Mouse (Mus musculus): Measurements from ENCODE around the gene Rsrc2. TPM values are rescaled to one million over a fixed set of nuclear protein-coding genes. Genes with fewer than 3 reads are reported as not detected.
"Not testable (repeated sequence)": the region's sequence is repeated elsewhere in the genome, so short reads cannot be mapped to it uniquely, and the experiment has no call there.

Rsrc2 gene
- total RNA-seq (2017) = 384 and 420 TPM in 2 replicates

DNA sequence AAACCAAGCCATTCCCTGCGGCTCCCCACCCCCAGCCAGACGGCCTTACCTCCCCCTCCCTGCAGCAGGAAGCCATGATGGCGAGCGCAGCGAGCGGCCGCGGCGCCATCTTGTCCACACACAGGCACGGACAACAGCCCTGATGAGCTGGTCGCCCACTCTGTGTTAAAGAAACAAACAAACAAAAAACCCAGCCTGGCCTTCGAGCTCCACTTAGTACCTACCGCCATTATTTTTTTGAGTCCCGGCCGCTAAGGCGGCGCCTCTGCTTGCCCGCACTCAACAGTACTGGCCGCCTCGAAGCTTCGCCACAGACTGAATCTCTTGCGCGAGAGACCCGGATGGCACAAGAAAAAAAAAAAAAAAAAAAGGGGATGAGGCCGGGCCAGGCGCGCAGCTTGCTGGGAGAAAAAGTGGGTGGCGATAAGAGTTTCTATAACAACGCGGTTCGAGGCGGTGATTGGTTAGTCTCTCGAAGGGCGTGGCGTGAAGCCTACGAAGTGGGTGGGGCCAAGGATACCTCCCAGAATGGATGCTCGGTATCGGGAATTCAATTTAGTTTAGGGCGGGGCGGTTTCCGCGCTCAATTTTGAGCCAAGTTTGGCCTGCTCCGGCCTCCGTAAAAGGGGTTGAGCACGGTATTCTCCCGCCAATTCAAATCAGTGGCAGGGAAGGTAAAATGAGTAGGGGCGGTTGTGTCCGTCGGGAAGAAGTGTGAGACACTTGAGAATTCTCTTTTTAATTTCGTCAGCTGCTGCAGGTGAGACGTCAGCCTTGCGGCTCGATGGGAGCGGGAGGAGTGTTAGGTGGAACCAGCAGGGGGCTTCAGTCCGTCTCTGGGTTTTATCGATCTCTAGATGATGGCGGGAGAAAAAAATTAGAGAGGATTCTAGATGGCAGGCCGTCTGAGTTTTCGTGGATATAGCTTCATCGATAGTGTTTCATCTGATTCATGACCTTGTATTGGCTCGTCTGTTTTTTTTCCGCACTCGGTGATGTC is at the start of gene Rsrc2, which contains the start of gene Kntc1:
Gene Rsrc2 (minus strand): TSS at position 350 of the 1,000 bp plus-strand sequence.
Gene Kntc1 (plus strand): TSS at position 652 of the 1,000 bp plus-strand sequence.
- peak; percentile 98 for ATAC-seq (ENCODE audit: extremely low read depth, insufficient number of reproducible peaks, low FRiP score, poor library complexity, severe bottlenecking)

DNA sequence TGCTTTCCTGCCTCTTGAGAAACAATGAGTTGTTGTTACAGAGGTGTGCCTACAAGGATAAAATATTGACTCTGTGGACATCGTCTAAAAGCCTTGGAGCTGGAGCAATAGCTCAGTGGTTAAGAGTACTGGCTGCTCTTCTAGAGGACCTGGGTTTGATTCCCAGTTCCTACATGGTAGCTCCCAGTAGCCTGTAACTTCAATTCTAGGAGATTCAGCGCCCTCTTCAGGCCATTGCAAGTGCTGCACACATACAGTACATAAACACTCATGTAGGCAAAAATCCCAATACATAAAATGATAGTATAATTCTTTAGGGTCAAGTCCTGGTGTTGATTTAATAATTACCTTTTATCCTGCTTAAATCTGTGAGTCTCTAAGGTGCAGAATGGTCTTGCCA is 43.9 kb upstream of the Rsrc2 start:
- no peak for ATAC-seq (ENCODE audit: extremely low read depth, insufficient number of reproducible peaks, low FRiP score, poor library complexity, severe bottlenecking)

DNA sequence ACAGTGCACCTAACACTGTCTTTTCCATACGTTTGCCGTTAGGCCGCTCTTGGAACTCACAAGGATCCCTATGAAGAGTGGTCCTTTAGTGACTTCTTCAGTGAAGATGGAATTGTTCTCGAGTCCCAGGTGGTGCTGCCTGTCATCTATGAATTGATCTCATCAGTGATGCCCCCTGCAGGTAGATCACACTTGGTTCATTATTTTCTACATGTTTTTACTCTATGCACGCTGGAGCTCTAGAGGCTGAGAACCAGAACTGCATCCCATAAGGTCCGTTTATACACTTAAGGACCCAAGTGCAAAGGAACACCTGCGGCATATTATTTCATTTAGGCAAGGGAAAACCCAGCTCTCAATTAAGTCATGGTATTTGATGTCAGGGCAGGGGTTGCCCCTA is 39.8 kb upstream of the Rsrc2 start:
- no peak for ATAC-seq (ENCODE audit: extremely low read depth, insufficient number of reproducible peaks, low FRiP score, poor library complexity, severe bottlenecking)

DNA sequence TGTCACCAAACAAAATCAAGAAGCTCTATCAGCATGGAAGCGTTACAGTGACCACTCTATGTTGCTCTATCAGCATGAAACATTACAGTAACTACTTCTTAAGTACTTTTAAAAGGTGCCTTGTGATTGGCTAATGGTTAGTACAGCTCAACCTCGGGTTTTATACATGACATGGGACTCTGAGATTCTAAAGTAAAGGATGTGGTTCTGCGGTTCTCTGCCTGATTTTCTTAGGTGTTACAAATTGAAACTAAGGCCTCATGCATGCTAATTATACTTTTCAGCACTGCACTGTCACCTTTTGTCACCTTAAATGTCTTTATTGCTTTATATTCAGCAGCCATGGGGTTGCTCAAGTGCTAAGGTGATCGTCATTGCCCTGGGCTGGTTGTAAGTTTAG is 32.6 kb upstream of the Rsrc2 start:
- ATAC-seq (ENCODE audit: extremely low read depth, insufficient number of reproducible peaks, low FRiP score, poor library complexity, severe bottlenecking) = no peak

DNA sequence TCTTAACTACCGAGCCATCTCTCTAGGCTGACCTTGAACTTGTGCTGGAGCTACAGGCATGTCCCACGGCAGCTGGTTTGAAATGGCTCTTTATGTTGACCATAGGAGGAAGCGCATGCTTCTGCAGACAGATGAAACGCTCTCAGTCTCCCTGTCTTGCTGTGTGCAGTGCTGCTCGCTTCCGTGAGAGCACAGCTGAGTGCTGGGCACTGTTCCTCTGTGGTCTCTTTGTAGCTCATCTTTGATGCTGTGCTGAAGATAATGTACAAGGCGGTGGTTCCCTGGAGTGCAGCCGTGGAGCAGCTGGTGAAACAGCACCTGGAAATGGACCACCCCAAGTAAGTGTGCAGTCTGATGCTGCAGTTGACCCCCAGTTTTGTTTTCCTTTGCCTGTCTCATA is 31.5 kb upstream of the Rsrc2 start:
- ATAC-seq (ENCODE audit: extremely low read depth, insufficient number of reproducible peaks, low FRiP score, poor library complexity, severe bottlenecking) = 0 out of 2 replicates have a peak, but pooled peaks have one; percentile 23

DNA sequence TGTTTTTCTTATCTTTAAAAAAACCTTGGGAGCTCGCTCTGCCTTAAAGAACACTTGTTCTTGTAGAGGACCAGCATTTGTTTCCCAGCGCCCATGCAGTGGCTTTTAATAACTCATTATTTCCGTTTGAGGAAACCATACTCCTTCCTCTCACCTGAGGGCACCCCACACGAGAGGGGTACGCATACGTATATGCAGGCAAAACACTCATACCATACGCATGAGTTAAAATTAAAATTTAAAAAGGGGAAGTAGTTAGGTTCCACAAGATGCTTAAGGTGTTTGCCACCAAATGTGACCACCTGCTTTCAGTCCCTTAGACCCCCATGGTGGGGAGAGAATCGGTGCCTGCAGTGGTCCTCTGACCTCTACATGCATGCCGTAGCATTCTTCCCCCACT is 24.2 kb upstream of the Rsrc2 start:
- 0 out of 2 replicates have a peak, but pooled peaks have one; percentile 36 for ATAC-seq (ENCODE audit: extremely low read depth, insufficient number of reproducible peaks, low FRiP score, poor library complexity, severe bottlenecking)

DNA sequence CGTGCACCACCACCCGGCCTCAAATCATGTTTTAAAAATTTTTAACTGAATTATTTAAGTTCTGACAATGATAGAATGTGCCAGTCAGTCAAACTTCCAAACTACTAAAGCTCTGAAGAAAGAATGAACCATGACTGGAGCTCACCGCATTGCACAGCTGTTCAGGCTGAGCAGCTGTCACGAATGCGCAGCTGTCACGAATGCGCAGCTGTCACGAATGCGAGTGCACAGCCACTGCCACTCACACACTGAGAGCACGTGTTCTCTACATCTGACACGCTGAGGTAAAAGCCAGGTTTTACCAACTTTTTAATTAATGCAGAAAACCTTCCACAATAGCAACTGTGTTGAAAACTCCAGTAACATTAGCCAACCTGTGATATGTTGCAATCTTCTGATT is 17.2 kb upstream of the Rsrc2 start:
- not testable (repeated sequence) for ATAC-seq (ENCODE audit: extremely low read depth, insufficient number of reproducible peaks, low FRiP score, poor library complexity, severe bottlenecking)

DNA sequence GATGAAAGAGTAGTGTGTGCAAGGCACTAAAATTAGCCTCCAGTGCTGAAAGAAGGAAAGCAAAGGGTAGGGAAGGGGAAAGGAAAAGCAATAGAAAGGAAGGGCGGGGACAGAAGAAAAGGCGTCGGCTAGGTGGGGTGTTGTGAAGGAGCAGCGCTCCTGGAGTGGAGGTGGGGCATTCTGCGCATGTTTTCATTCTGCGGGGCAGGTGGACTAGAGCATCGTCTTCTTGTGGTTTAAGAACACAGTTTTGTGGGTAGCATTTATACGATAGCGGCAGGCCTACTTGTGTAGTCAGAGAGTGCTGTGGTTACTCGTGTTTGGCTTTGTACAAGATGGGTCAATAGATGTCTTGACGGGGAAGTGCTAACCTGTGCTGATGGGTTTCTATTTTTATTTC is 16.3 kb upstream of the Rsrc2 start:
- no peak for ATAC-seq (ENCODE audit: extremely low read depth, insufficient number of reproducible peaks, low FRiP score, poor library complexity, severe bottlenecking)

DNA sequence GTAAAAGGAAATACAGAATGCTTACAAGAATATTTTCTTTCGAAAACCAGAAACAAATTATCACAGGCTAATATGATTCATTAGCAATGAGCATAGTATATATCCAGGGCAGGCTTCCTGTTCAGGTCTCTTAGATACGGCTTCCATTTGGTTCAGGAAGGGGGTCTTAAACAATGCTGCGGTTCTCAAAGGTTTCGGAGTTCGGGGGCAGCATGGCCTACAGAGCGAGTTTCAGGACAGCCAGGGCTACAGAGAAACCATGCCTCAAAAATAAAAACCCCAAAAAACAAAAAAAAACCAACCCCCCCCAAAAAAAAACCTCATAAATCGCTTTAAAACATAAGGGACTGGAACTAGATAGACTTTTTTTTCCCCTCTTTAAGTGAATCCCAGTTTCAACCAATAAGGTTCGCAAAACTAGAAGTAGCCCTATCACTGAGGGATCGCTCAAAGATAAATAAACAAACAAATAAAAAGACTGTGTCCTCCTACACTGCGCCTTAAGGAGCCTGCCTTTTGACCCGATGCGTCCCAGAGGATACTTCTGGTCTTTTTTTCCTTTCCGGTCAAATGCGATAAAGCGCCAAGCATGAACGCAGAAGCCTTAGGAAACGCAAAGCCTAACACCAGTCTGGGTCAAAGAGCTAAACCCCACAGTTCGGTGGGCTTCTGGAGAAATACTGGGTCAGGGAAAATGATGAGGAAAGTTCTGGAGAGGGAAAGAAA is 712 bp downstream of the Rsrc2 start:
- no peak for ATAC-seq (ENCODE audit: extremely low read depth, insufficient number of reproducible peaks, low FRiP score, poor library complexity, severe bottlenecking)

DNA sequence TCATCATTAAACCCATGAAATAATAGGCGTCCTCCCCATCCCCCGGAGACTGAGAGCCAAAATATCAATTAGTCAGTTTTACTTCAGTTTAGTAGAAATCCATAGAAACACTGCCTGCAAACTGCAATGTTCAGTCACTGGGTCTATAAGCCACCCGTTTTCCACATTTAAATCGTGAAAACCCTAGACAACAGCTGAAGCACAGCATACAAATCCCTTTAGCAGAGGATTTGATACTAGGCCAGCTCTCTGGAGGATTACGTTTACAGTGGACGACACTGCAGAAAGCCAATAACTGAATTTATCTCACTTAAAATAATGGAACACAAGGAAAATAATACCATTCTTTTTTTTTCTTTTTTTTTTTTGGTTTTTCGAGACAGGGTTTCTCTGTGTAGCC is 1.6 kb downstream of the Rsrc2 start:
- no peak for ATAC-seq (ENCODE audit: extremely low read depth, insufficient number of reproducible peaks, low FRiP score, poor library complexity, severe bottlenecking)

DNA sequence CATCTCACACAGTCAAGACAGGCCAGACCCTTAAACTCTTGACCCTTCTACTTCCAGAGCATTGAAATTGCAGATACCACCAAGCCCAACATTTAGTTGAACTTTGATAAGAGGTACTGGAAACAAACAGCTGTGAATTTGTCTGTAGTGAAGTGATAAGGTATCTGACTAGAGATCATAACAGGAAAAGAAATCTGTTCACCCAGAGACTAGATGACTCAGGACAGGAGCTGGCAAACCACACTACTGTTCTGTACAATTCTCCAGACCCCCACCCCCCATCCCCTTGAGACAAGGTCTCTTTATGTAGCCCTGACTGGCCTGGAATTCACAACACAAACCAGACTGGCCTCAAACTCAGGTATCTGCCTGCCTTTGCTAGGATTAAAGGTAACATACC is 3.0 kb downstream of the Rsrc2 start:
- no peak for ATAC-seq (ENCODE audit: extremely low read depth, insufficient number of reproducible peaks, low FRiP score, poor library complexity, severe bottlenecking)

DNA sequence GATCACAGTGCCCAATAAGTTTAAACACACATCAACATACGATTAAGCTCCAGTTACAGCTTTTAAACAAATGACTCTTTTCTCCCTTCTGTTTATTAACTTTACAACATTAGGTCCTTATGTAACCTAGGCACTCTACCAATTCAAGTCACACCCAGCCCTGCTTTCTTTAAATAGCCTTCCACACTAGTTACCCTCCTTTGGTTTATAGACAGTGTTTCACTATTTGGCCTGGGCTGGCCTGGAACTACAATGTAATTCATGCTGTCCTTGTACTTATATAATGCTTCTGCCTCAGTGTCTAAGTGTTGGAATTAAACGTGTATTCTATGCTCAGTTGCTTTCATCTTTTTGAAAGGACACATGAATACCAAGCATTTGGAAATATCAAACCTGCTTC is 4.9 kb downstream of the Rsrc2 start:
- no peak for ATAC-seq (ENCODE audit: extremely low read depth, insufficient number of reproducible peaks, low FRiP score, poor library complexity, severe bottlenecking)

DNA sequence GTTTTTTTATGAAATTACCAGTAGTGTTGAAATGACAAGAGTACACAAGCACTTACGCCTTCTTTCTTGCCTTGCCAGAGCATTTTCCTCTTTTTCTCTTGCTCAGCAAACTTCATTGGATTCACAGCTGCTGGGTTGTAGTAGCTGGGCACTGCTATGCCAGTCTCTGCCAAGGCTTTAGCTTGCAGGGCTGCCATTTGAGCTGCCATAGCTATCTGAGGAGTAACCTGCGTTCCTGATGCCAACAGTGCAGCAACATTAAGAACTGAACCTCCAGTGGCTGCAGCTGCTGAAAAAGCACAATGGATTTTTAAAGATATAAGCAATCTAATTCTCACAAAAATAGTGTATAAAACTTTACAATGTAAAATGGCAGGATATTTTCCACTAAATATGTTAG is 18.2 kb downstream of the Rsrc2 start:
- no peak for ATAC-seq (ENCODE audit: extremely low read depth, insufficient number of reproducible peaks, low FRiP score, poor library complexity, severe bottlenecking)

DNA sequence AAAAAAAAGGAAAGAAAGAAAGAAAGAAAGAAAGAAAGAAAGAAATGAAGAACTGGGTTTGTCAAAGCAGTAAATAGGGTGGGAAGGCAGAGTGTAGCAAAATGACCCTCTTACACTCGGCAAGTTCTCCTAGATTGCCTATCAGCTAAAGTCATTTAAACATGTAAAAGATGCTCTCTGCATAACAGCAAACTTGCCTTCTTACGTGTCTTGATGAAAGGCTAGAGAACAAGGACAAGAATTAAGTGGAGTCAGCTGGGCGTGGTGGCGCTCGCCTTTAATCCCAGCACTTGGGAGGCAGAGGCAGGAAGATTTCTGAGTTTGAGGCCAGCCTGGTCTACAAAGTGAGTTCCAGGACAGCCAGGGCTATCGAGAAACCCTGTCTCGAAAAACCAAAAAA is 25.4 kb downstream of the Rsrc2 start:
- not testable (repeated sequence) for ATAC-seq (ENCODE audit: extremely low read depth, insufficient number of reproducible peaks, low FRiP score, poor library complexity, severe bottlenecking)

DNA sequence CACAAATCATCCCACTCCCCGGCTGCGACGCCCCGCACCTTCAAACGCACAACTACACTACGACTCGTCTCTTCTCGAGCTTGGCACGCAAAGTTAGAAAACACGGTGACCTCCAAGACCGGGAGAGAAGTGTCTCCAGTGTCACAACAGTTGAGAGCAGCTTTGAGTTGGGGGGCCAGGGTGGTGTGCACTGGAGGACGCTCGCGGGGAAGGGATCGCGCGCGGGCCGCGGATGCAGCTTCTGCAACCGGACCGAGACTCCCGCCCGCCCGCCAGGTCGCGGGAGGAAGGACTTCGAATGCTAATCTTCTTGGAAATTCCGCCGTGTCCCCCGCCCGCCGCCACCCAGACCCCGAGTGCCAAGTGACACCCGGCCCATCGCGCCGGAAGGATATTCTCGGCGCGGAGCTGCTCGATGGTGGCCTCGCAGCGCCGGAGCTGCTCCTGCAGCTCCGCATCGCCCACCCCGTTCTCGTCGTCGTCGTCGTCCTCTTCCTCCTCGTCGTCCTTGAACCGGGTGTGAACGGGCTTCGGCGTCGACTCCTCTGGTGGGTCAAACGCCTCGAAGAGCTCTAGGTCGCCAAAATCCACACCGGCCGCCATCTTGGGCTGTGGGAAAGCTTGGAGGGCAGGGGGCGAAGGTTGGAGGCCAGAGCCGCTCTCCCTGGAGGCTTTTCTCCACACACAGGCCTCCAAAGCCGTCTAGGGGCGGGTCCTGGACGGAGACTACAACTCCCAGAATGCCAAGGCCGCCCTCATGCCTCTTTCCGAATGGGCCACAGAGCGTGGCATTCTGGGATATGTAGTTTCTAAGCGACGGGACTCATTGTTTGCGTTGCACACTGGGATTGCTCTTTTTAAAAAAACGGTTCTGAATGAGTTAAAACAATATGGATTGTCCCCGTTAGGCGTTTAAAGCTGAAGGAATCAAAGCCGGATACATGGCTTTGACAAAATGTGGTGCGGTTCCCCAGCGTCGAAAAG is 28.6 kb downstream of the Rsrc2 start, which contains the start of gene Zcchc8:
Gene Zcchc8 (minus strand): TSS at position 773 of the 984 bp plus-strand sequence.
- ATAC-seq (ENCODE audit: extremely low read depth, insufficient number of reproducible peaks, low FRiP score, poor library complexity, severe bottlenecking) = peak; percentile 100

DNA sequence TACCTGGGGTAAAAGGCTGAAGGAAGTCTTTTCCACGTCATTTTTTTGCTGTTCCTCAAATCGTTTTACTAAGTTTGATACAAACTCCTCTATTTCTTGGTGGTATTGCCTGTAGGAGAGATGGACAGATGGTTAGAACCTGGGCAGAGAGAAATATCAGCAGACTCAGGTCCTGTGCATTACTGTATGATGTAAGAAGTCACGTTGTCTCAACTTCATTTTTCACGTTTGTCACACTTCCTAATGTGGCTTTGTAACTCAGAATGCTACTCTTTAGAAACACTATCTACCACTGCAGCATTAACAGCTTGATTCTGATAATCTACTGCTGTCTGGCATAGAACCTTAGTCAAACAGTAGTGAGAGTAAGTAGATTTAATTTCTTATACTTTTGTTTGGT is 34.6 kb downstream of the Rsrc2 start:
- ATAC-seq (ENCODE audit: extremely low read depth, insufficient number of reproducible peaks, low FRiP score, poor library complexity, severe bottlenecking) = no peak

DNA sequence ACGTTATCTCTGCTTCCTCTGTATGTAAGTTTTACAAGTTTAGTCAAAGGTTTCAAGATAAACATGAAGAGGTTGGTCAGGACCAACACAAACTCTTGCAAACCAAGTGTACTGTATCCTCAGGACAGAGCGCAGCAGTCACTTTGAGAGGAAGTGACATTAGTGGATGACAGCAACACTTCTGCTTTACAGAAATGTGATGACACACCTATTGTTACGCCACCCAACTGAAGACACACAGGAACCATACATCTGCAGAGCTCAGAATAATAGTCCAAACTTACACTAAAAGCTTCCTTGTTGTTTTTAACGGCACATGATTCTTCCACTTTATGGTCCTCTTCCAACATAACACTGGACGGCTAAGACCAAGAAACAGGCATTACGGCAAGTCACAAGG is 35.4 kb downstream of the Rsrc2 start:
- peak; percentile 95 for ATAC-seq (ENCODE audit: extremely low read depth, insufficient number of reproducible peaks, low FRiP score, poor library complexity, severe bottlenecking)

DNA sequence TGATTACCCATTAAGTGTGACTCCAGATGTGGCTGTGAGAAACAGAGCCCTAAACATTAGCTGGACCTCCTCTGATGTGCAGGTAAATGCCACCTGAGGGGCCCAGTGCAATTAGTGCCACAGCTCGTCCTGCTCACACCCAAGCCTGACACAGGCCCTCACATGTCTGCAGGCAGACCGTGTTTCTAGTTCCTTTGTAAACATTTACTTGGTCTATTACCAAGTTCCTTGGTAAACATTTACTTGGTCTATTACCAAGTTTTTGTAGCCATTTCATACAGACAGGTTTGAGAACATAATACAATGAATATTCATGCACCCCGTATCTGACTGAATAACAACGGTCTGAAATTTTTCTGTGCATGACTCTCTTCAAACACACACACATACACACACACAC is 39.6 kb downstream of the Rsrc2 start:
- no peak for ATAC-seq (ENCODE audit: extremely low read depth, insufficient number of reproducible peaks, low FRiP score, poor library complexity, severe bottlenecking)

DNA sequence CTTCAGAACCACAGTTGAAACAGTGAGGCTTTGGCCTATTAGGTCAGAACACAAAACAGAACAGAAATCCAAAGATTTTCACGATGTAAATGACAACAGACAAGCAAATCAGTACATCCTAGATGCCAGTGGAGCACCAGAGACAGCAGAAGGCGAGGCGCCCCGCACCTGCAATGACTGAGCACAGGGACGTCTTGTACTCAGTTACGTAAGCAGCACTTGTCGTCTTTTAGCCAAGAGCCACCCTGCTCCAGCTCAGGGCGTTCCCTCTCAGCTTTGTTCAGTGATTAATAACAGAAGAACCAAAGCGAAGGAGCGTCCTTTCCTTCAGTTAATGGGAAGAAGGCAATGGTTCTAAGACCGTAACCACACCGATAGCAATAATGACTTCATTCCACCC is 40.6 kb downstream of the Rsrc2 start:
- ATAC-seq (ENCODE audit: extremely low read depth, insufficient number of reproducible peaks, low FRiP score, poor library complexity, severe bottlenecking) = no peak

Measured in neutrophil, adult 5-6 weeks (primary cell).